15 mouse cellular contexts compared by ENCODE assay signal in genomic region chr15:99044854-99045253, GRCm38 (mm10). TPM values are rescaled to one million over a fixed set of nuclear protein-coding genes. Genes with fewer than 3 reads are reported as not detected.
A peak's percentile ranks its signal among the peaks of the same experiment; 100 is the strongest.
DNase-seq lines count a peak whose midpoint lies in the region; ATAC-seq and TF ChIP-seq lines count a peak whose summit lies in the region.
"Had no signal": no experiment of that assay in that cellular context is flagged by ENCODE, and none has a peak within 500 bp of the region (broad histone marks: within the 10 kb centered on the region; RNA-seq: fewer than 3 reads in every experiment).

No protein-coding gene starts in this region.

- no peak for TF ChIP-seq EP300 in lung, postnatal 0 days (IDR thresholded peaks at IDR 0.05)

- no peak overlapping the region for H3K27ac ChIP-seq in lung, postnatal 0 days (ENCODE audit: low read length)
- no peak overlapping the region for H3K27ac ChIP-seq in embryonic facial prominence, embryonic 10.5 days (replicated peaks)
- H3K27ac ChIP-seq: hindbrain, embryonic 14.5 days; midbrain, embryonic 13.5 days had no signal

- TF ChIP-seq POLR2A in myocyte (IDR thresholded peaks at IDR 0.05; ENCODE audit: insufficient read length, low read depth): no peak

- H3K79me2 ChIP-seq in myocyte (ENCODE audit: control insufficient read depth, insufficient read depth): no peaks in the 10 kb centered on the region

- no peaks in the 10 kb centered on the region for H3K4me1 ChIP-seq in lung, postnatal 0 days (ENCODE audit: insufficient read depth, low read depth, low read length)
- H3K4me1 ChIP-seq in embryonic facial prominence, embryonic 10.5 days: peaks cover 17% of the 10 kb centered on the region

- 0 out of 2 replicates have a peak, but pooled peaks have one; percentile 6 for ATAC-seq in lung, postnatal 0 days
- ATAC-seq: midbrain, embryonic 13.5 days had no signal

- H3ac ChIP-seq in myocyte (ENCODE audit: control insufficient read depth, insufficient read length): no peak overlapping the region

- no peak for TF ChIP-seq CTCF in lung, postnatal 0 days (IDR thresholded peaks at IDR 0.05)

- H3K36me3 ChIP-seq in lung, postnatal 0 days (ENCODE audit: insufficient read depth, low read length): no peaks in the 10 kb centered on the region
- H3K36me3 ChIP-seq in embryonic facial prominence, embryonic 10.5 days (replicated peaks): no peaks in the 10 kb centered on the region
- no peaks in the 10 kb centered on the region for H3K36me3 ChIP-seq in myocyte (ENCODE audit: control insufficient read depth, insufficient read depth)
- H3K36me3 ChIP-seq: midbrain, embryonic 13.5 days had no signal

- no peaks in the 10 kb centered on the region for H3K9me3 ChIP-seq in lung, postnatal 0 days (ENCODE audit: low read length)
- H3K9me3 ChIP-seq in embryonic facial prominence, embryonic 10.5 days: no peaks in the 10 kb centered on the region
- H3K9me3 ChIP-seq: midbrain, embryonic 13.5 days had no signal

- H3K9ac ChIP-seq in lung, postnatal 0 days (replicated peaks; ENCODE audit: low read depth): no peak overlapping the region
- H3K9ac ChIP-seq: hindbrain, embryonic 14.5 days; midbrain, embryonic 13.5 days had no signal

- 46% methylated on average over 3 of the region's 3 CpGs for WGBS in lung, postnatal 0 days
- WGBS in embryonic facial prominence, embryonic 10.5 days: 53% methylated on average over 3 of the region's 3 CpGs

- intact Hi-C loops in left cerebral cortex, postnatal 4 days (cut with DNase I): no loop called here

- peak; percentile 50 for DNase-seq in adrenal gland, postnatal 14 days
- no peak for DNase-seq in adrenal gland, adult 8-10 months
- peak; percentile 41 for DNase-seq in lung, postnatal 0 days (ENCODE audit: low spot score)
- DNase-seq in lung, postnatal 14 days: no peak
- DNase-seq in embryonic facial prominence, embryonic 10.5 days (ENCODE audit: low spot score): peak; percentile 64
- DNase-seq in right cerebral cortex, adult 2 months (ENCODE audit: low spot score in 2 of 2): no peak
- DNase-seq in left cerebral cortex, postnatal 4 days: no peak
- DNase-seq: thymus, postnatal 36 days had no signal

- H3K27me3 ChIP-seq in lung, postnatal 0 days (replicated peaks; ENCODE audit: insufficient read depth, low read length): no peaks in the 10 kb centered on the region
- H3K27me3 ChIP-seq in embryonic facial prominence, embryonic 10.5 days (replicated peaks; ENCODE audit: low read depth, poor library complexity, severe bottlenecking): peaks cover 25% of the 10 kb centered on the region
- H3K27me3 ChIP-seq in myocyte (ENCODE audit: control insufficient read depth, insufficient read depth, insufficient read length): no peaks in the 10 kb centered on the region
- H3K27me3 ChIP-seq: midbrain, embryonic 13.5 days had no signal

- no peak overlapping the region for H3K4me2 ChIP-seq in lung, postnatal 0 days (replicated peaks; ENCODE audit: low read depth, low read length)
- H3K4me2 ChIP-seq in myocyte (ENCODE audit: low read depth): peak overlapping the region; percentile 30
- H3K4me2 ChIP-seq: hindbrain, embryonic 14.5 days; midbrain, embryonic 13.5 days had no signal

- H3K4me3 ChIP-seq in lung, postnatal 0 days (ENCODE audit: low read depth, low read length): no peak overlapping the region
- H3K4me3 ChIP-seq in embryonic facial prominence, embryonic 10.5 days: no peak overlapping the region
- no peak overlapping the region for H3K4me3 ChIP-seq in myocyte
- H3K4me3 ChIP-seq: midbrain, embryonic 13.5 days had no signal

TF ChIP-seq in myocyte, 11 proteins besides CTCF, POLR2A, EP300 and RAD21:
- TF ChIP-seq CEBPB (IDR thresholded peaks at IDR 0.05; ENCODE audit: insufficient read depth, poor library complexity, severe bottlenecking) (no peak), REST (IDR thresholded peaks at IDR 0.05; ENCODE audit: insufficient read depth, insufficient read length) (no peak), USF1 (IDR thresholded peaks at IDR 0.05; ENCODE audit: low read depth) (no peak), MYOG (IDR thresholded peaks at IDR 0.05; ENCODE audit: control insufficient read depth in 1 of 3, insufficient read depth in 1 of 3, insufficient read length in 2 of 3, low read depth in 2 of 3) (no peak), TCF12 (IDR thresholded peaks at IDR 0.05; ENCODE audit: insufficient read depth, poor library complexity, severe bottlenecking) (no peak), POLR2AphosphoS2 (IDR thresholded peaks at IDR 0.05; ENCODE audit: insufficient read length, low read depth) (no peak), MYOD1 (IDR thresholded peaks at IDR 0.05; ENCODE audit: control insufficient read depth in 1 of 3, insufficient read length in 2 of 3, low read depth in 2 of 3) (no peak), TCF3 (IDR thresholded peaks at IDR 0.05; ENCODE audit: insufficient read length, low read depth) (no peak), SRF (IDR thresholded peaks at IDR 0.05; ENCODE audit: control insufficient read depth, insufficient read length, low read depth) (no peak), MAX (IDR thresholded peaks at IDR 0.05; ENCODE audit: low read depth) (no peak)

RNA-seq across cellular contexts. Expression of gene Prph, which starts 10.1 kb away (rescaled TPM):
- total RNA-seq in adrenal gland, postnatal 14 days (2021): 6.5 and 25.2 TPM in 2 replicates
- total RNA-seq in adrenal gland, adult 8-10 months (2022): 1 to 10 TPM in 2 of 4 experiments, under 1 TPM in 2; 0.81 to 2.2 (median 1.4) TPM
- polyA plus RNA-seq in lung, postnatal 0 days (2015; fragmentation: Nextera tagmentation; extraction: Ambion mirVana): 0.32 and 0.42 TPM in 2 replicates
- polyA plus RNA-seq in embryonic facial prominence, embryonic 10.5 days (2016; fragmentation: Nextera tagmentation; extraction: Ambion mirVana): 3.7 and 6.3 TPM in 2 replicates
- 0.98 TPM for polyA plus RNA-seq in myocyte (2012; fragmentation: generic; extraction: Trizol)
- total RNA-seq in left cerebral cortex, postnatal 4 days (2021): 1 to 10 TPM; 4.0 to 5.2 TPM

RNA-seq across cellular contexts. Expression of gene Tuba1c, which starts 15.2 kb away (rescaled TPM):
- 200 and 223 TPM in 2 replicates for total RNA-seq in adrenal gland, postnatal 14 days (2021)
- 100 to 1,000 TPM; 207 to 347 (median 262) TPM for total RNA-seq in adrenal gland, adult 8-10 months (2022)
- polyA plus RNA-seq in lung, postnatal 0 days (2015; fragmentation: Nextera tagmentation; extraction: Ambion mirVana): 45.1 and 53.2 TPM in 2 replicates
- polyA plus RNA-seq in embryonic facial prominence, embryonic 10.5 days (2016; fragmentation: Nextera tagmentation; extraction: Ambion mirVana): 141 and 144 TPM in 2 replicates
- polyA plus RNA-seq in myocyte (2012; fragmentation: generic; extraction: Trizol): 462 TPM
- total RNA-seq in left cerebral cortex, postnatal 4 days (2021): 100 to 1,000 TPM; 548 to 589 TPM

RNA-seq across cellular contexts. Expression of gene Troap, which starts 29.5 kb away (rescaled TPM):
- total RNA-seq in adrenal gland, postnatal 14 days (2021): 6.3 and 6.9 TPM in 2 replicates
- 1 to 10 TPM in 1 of 4 experiments, under 1 TPM in 3; 0.22 to 2.3 (median 0.67) TPM for total RNA-seq in adrenal gland, adult 8-10 months (2022)
- polyA plus RNA-seq in lung, postnatal 0 days (2015; fragmentation: Nextera tagmentation; extraction: Ambion mirVana): 0.95 and 0.99 TPM in 2 replicates
- 49.8 and 53.1 TPM in 2 replicates for polyA plus RNA-seq in embryonic facial prominence, embryonic 10.5 days (2016; fragmentation: Nextera tagmentation; extraction: Ambion mirVana)
- polyA plus RNA-seq in myocyte (2012; fragmentation: generic; extraction: Trizol): 18.6 TPM
- total RNA-seq in left cerebral cortex, postnatal 4 days (2021): 1 to 10 TPM; 4.7 to 5.8 TPM

RNA-seq across cellular contexts. Expression of gene C1ql4, which starts 42.8 kb away (rescaled TPM):
- total RNA-seq in adrenal gland, postnatal 14 days (2021): not detected in 2 replicates
- not detected for total RNA-seq in adrenal gland, adult 8-10 months (2022)
- not detected in 2 replicates for polyA plus RNA-seq in lung, postnatal 0 days (2015; fragmentation: Nextera tagmentation; extraction: Ambion mirVana)
- 0.36 and 0.52 TPM in 2 replicates for polyA plus RNA-seq in embryonic facial prominence, embryonic 10.5 days (2016; fragmentation: Nextera tagmentation; extraction: Ambion mirVana)
- 0.10 TPM for polyA plus RNA-seq in myocyte (2012; fragmentation: generic; extraction: Trizol)
- not detected for total RNA-seq in left cerebral cortex, postnatal 4 days (2021)
- total RNA-seq: layer of hippocampus, postnatal 25 days had no signal
- polyA plus RNA-seq: cortical plate, adult 2 months; frontal cortex, adult 2 months; liver, embryonic 16.5 days had no signal

RNA-seq across cellular contexts. Expression of gene Dnajc22, which starts 48.1 kb away (rescaled TPM):
- total RNA-seq in adrenal gland, postnatal 14 days (2021): 7.1 and 13.9 TPM in 2 replicates
- total RNA-seq in adrenal gland, adult 8-10 months (2022): 1 to 10 TPM in 2 of 4 experiments, under 1 TPM in 2; 0.37 to 1.6 (median 1.2) TPM
- 0.50 and 0.96 TPM in 2 replicates for polyA plus RNA-seq in lung, postnatal 0 days (2015; fragmentation: Nextera tagmentation; extraction: Ambion mirVana)
- 1.1 and 1.6 TPM in 2 replicates for polyA plus RNA-seq in embryonic facial prominence, embryonic 10.5 days (2016; fragmentation: Nextera tagmentation; extraction: Ambion mirVana)
- 0.78 TPM for polyA plus RNA-seq in myocyte (2012; fragmentation: generic; extraction: Trizol)
- under 1 TPM in 1 of 2 experiments, not detected in 1; 0.30 TPM for total RNA-seq in left cerebral cortex, postnatal 4 days (2021)
- polyA plus RNA-seq: frontal cortex, adult 2 months had no signal

Comparison
In these comparisons a context has a peak if more than half of its experiments do, and no peak if none do; other contexts are left out.
1. DNase-seq: peak in adrenal gland, postnatal 14 days (single experiment), lung, postnatal 0 days (single experiment) and embryonic facial prominence, embryonic 10.5 days (single experiment); none in adrenal gland, adult 8-10 months (single experiment), lung, postnatal 14 days (single experiment), right cerebral cortex, adult 2 months (0 of 2) and left cerebral cortex, postnatal 4 days (single experiment).